Mouse (Mus musculus): ENCODE measurements around the gene Fam19a4. TPM values are rescaled to one million over a fixed set of nuclear protein-coding genes. Genes with fewer than 3 reads are reported as not detected.

Gene Fam19a4
- not detected for polyA plus RNA-seq (2012; fragmentation: generic; extraction: Trizol)

DNA sequence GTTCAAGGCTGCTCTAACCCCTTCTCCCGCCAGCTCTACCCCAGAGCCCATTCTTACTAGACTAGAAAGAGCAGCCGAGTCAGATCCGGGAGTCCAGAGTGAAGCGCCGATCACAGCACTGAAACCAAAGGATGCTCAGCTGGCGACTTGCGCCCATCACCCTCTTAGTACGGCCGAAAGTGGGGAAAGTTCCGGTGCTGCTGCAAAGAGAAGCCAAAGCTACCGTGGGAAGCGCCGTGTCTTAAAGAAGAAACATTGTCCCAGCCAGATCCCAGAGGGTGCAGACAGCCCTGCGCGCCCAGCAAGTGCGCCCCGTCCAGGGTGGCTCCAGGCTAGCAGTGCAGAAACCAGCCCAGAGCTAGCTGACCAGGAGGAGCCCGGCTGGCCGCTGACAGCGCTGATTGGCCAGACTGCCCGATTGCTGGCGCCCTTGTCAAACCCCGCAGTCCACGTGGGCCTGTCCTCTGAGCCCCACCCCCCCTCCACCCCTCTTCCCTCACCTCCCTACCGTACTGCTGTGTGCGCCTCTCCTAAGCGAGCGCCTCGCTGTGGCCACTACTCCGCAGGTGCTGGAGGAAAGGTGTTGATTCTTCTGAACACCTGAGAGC lies at the start of gene Fam19a4:
Fam19a4 (minus strand) TSS at position 340 of the 608 bp plus-strand sequence.
- no peak within 1 kb of the TSS for H3ac ChIP-seq (ENCODE audit: control insufficient read depth, insufficient read length)
- TF ChIP-seq MAX (IDR thresholded peaks at IDR 0.05; ENCODE audit: low read depth) (no peak), MYOG (IDR thresholded peaks at IDR 0.05; ENCODE audit: control insufficient read depth in 1 of 3, insufficient read depth in 1 of 3, insufficient read length in 2 of 3, low read depth in 2 of 3) (no peak), TCF12 (IDR thresholded peaks at IDR 0.05; ENCODE audit: insufficient read depth, poor library complexity, severe bottlenecking) (no peak), MYOD1 (IDR thresholded peaks at IDR 0.05; ENCODE audit: control insufficient read depth in 1 of 3, insufficient read length in 2 of 3, low read depth in 2 of 3) (no peak), REST (IDR thresholded peaks at IDR 0.05; ENCODE audit: insufficient read depth, insufficient read length) (no peak), TCF3 (IDR thresholded peaks at IDR 0.05; ENCODE audit: insufficient read length, low read depth) (no peak), POLR2A (IDR thresholded peaks at IDR 0.05; ENCODE audit: insufficient read length, low read depth) (no peak), SRF (IDR thresholded peaks at IDR 0.05; ENCODE audit: control insufficient read depth, insufficient read length, low read depth) (no peak), USF1 (IDR thresholded peaks at IDR 0.05; ENCODE audit: low read depth) (no peak), POLR2AphosphoS2 (IDR thresholded peaks at IDR 0.05; ENCODE audit: insufficient read length, low read depth) (no peak), E2F4 (IDR thresholded peaks at IDR 0.05; ENCODE audit: insufficient read depth) (no peak), CEBPB (IDR thresholded peaks at IDR 0.05; ENCODE audit: insufficient read depth, poor library complexity, severe bottlenecking) (no peak)
- H3K79me2 ChIP-seq (ENCODE audit: control insufficient read depth, insufficient read depth) = no peaks in the 10 kb centered on the region
- H3K36me3 ChIP-seq (ENCODE audit: control insufficient read depth, insufficient read depth) = no peaks in the 10 kb centered on the region
- no peak within 1 kb of the TSS for H3K4me3 ChIP-seq
- no peak within 1 kb of the TSS for H3K4me2 ChIP-seq (ENCODE audit: low read depth)
- H3K27me3 ChIP-seq (ENCODE audit: control insufficient read depth, insufficient read depth, insufficient read length) = peaks cover 21% of the 10 kb centered on the region

DNA sequence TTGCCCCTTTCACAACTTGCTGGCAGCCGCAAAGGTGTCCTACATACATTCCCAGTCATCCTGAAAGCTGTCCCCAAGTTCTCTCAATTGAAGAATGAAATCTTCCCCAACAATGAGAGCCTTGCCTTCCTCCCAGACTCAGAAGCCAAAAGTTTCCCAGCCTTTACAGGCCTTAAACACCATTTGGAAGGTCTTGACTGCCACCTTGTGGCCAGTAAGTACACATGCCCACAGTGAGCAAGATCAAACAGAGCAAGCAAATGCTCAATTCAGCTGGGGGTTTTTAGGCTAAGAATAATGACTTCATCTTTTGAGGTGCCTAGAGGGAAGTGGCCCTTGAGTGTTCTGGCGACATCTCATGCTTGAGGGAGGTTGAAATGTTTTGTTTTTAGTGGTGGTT lies 46.6 kb upstream of the Fam19a4 start:
- TF ChIP-seq MYOD1 (IDR thresholded peaks at IDR 0.05; ENCODE audit: control insufficient read depth in 1 of 3, insufficient read length in 2 of 3, low read depth in 2 of 3) (no peak), CEBPB (IDR thresholded peaks at IDR 0.05; ENCODE audit: insufficient read depth, poor library complexity, severe bottlenecking) (no peak), E2F4 (IDR thresholded peaks at IDR 0.05; ENCODE audit: insufficient read depth) (no peak), SRF (IDR thresholded peaks at IDR 0.05; ENCODE audit: control insufficient read depth, insufficient read length, low read depth) (no peak), REST (IDR thresholded peaks at IDR 0.05; ENCODE audit: insufficient read depth, insufficient read length) (no peak), TCF3 (IDR thresholded peaks at IDR 0.05; ENCODE audit: insufficient read length, low read depth) (no peak), USF1 (IDR thresholded peaks at IDR 0.05; ENCODE audit: low read depth) (no peak), TCF12 (IDR thresholded peaks at IDR 0.05; ENCODE audit: insufficient read depth, poor library complexity, severe bottlenecking) (no peak), POLR2AphosphoS2 (IDR thresholded peaks at IDR 0.05; ENCODE audit: insufficient read length, low read depth) (no peak), POLR2A (IDR thresholded peaks at IDR 0.05; ENCODE audit: insufficient read length, low read depth) (no peak), MYOG (IDR thresholded peaks at IDR 0.05; ENCODE audit: control insufficient read depth in 1 of 3, insufficient read depth in 1 of 3, insufficient read length in 2 of 3, low read depth in 2 of 3) (no peak), MAX (IDR thresholded peaks at IDR 0.05; ENCODE audit: low read depth) (no peak)
- Histone ChIP-seq H3K4me3 (no peak overlapping the region), H3K27me3 (ENCODE audit: control insufficient read depth, insufficient read depth, insufficient read length) (no peaks in the 10 kb centered on the region)

DNA sequence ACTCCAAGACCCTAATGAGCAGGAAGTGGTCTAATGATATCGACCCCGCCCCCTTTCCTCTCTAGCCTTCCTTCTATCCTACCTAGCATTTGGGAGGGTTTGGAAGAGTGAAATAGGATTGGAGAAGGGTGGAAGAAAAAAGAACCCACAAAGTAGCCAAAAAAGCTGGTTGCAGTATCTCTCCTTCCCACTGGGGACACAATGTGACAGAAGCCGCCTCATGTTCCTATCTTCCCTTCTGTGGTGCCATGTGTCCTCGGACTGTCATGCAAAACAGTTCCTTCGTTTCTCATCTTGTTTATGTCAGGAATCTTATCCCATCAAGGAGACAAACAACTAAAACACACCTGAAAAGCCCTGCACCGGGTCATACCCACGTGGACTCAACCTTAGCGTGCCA lies 45.9 kb upstream of the Fam19a4 start:
- Histone ChIP-seq H3K79me2 (ENCODE audit: control insufficient read depth, insufficient read depth) (no peaks in the 10 kb centered on the region), H3K36me3 (ENCODE audit: control insufficient read depth, insufficient read depth) (no peaks in the 10 kb centered on the region), H3K4me3 (no peak overlapping the region), H3K4me2 (ENCODE audit: low read depth) (no peak overlapping the region), H3K27me3 (ENCODE audit: control insufficient read depth, insufficient read depth, insufficient read length) (no peaks in the 10 kb centered on the region), H3ac (ENCODE audit: control insufficient read depth, insufficient read length) (no peak overlapping the region)
- TF ChIP-seq CEBPB (IDR thresholded peaks at IDR 0.05; ENCODE audit: insufficient read depth, poor library complexity, severe bottlenecking) (no peak), MYOG (IDR thresholded peaks at IDR 0.05; ENCODE audit: control insufficient read depth in 1 of 3, insufficient read depth in 1 of 3, insufficient read length in 2 of 3, low read depth in 2 of 3) (no peak), E2F4 (IDR thresholded peaks at IDR 0.05; ENCODE audit: insufficient read depth) (no peak), POLR2A (IDR thresholded peaks at IDR 0.05; ENCODE audit: insufficient read length, low read depth) (no peak), POLR2AphosphoS2 (IDR thresholded peaks at IDR 0.05; ENCODE audit: insufficient read length, low read depth) (no peak), TCF3 (IDR thresholded peaks at IDR 0.05; ENCODE audit: insufficient read length, low read depth) (no peak), REST (IDR thresholded peaks at IDR 0.05; ENCODE audit: insufficient read depth, insufficient read length) (no peak), TCF12 (IDR thresholded peaks at IDR 0.05; ENCODE audit: insufficient read depth, poor library complexity, severe bottlenecking) (no peak), MAX (IDR thresholded peaks at IDR 0.05; ENCODE audit: low read depth) (no peak), MYOD1 (IDR thresholded peaks at IDR 0.05; ENCODE audit: control insufficient read depth in 1 of 3, insufficient read length in 2 of 3, low read depth in 2 of 3) (no peak), USF1 (IDR thresholded peaks at IDR 0.05; ENCODE audit: low read depth) (no peak)

More for the DNA sequence above, 46.6 kb upstream of the Fam19a4 start:
- H3ac ChIP-seq (ENCODE audit: control insufficient read depth, insufficient read length) = no peak overlapping the region
- no peak overlapping the region for H3K4me2 ChIP-seq (ENCODE audit: low read depth)
- no peaks in the 10 kb centered on the region for H3K36me3 ChIP-seq (ENCODE audit: control insufficient read depth, insufficient read depth)
- no peaks in the 10 kb centered on the region for H3K79me2 ChIP-seq (ENCODE audit: control insufficient read depth, insufficient read depth)

DNA sequence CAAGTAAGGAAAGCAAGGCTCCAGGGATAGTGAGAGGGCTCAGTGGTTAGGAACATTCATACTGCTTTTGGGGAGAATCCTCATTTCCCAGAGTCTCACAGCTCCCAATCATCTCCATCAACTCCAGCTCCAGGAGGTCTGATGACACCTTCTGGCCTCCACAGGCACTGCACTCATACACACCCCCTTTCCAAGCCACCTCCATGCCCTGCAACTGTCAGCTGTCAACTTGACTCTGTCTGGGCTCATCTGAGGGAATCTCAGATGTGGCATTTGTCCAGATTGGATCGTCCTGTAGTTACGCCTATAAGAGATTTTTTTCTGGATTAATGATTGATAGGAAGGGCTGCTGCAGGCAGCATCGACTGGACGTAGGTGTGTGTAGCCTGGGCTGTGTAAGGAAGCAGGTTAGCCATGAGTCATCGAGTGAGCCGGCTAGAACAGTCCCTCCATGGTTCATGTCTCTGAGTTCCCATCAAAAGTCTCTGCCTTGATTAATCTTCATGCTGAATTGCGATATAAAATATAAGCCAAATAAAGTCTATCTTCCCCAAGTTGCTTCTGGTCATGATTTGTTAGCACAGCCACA lies 44.1 kb upstream of the Fam19a4 start:
- no peak overlapping the region for H3ac ChIP-seq (ENCODE audit: control insufficient read depth, insufficient read length)
- no peaks in the 10 kb centered on the region for H3K36me3 ChIP-seq (ENCODE audit: control insufficient read depth, insufficient read depth)
- TF ChIP-seq REST (IDR thresholded peaks at IDR 0.05; ENCODE audit: insufficient read depth, insufficient read length) (no peak), TCF12 (IDR thresholded peaks at IDR 0.05; ENCODE audit: insufficient read depth, poor library complexity, severe bottlenecking) (no peak), E2F4 (IDR thresholded peaks at IDR 0.05; ENCODE audit: insufficient read depth) (no peak), MYOG (IDR thresholded peaks at IDR 0.05; ENCODE audit: control insufficient read depth in 1 of 3, insufficient read depth in 1 of 3, insufficient read length in 2 of 3, low read depth in 2 of 3) (no peak), SRF (IDR thresholded peaks at IDR 0.05; ENCODE audit: control insufficient read depth, insufficient read length, low read depth) (no peak), POLR2A (IDR thresholded peaks at IDR 0.05; ENCODE audit: insufficient read length, low read depth) (no peak), USF1 (IDR thresholded peaks at IDR 0.05; ENCODE audit: low read depth) (no peak), MAX (IDR thresholded peaks at IDR 0.05; ENCODE audit: low read depth) (no peak), CEBPB (IDR thresholded peaks at IDR 0.05; ENCODE audit: insufficient read depth, poor library complexity, severe bottlenecking) (no peak), POLR2AphosphoS2 (IDR thresholded peaks at IDR 0.05; ENCODE audit: insufficient read length, low read depth) (no peak), MYOD1 (IDR thresholded peaks at IDR 0.05; ENCODE audit: control insufficient read depth in 1 of 3, insufficient read length in 2 of 3, low read depth in 2 of 3) (no peak), TCF3 (IDR thresholded peaks at IDR 0.05; ENCODE audit: insufficient read length, low read depth) (no peak)
- no peaks in the 10 kb centered on the region for H3K27me3 ChIP-seq (ENCODE audit: control insufficient read depth, insufficient read depth, insufficient read length)
- H3K4me2 ChIP-seq (ENCODE audit: low read depth) = no peak overlapping the region
- H3K79me2 ChIP-seq (ENCODE audit: control insufficient read depth, insufficient read depth) = no peaks in the 10 kb centered on the region
- H3K4me3 ChIP-seq = no peak overlapping the region

Measured in myocyte (in vitro differentiated cells).